8 mouse cellular contexts compared by ENCODE assay signal in the genomic region with DNA sequence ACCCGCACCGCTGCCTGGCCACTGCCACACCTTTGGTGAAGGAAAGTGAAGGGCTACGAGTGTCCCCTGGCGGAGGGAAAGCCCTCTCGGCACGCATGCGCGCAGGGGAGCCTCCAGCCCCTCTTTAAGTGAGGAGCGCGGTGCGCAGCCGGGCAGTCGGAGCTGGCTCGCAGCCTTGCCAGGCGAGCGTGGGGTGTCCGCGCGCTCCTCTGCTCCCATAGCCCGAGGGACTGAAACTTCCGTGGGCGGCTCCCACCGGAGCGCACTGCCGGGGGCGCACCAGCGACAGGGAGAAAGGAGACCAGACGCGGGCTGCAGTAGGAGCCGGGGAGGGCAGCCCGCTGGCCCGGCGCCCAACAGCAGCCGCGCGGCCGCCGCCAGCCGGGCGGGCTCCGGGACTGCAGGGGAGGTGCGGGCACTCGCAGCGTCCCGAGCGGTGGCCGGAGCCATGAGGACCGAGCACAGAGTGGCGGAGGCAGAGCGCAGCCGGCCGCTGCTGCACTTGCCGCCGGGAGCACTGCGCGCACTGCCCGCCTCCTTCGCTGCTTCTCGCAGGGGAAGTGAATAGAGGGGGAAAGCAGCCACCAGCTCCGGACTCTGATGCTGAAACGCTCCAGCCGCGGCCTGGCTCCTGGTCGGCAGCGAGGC. TPM values are rescaled to one million over a fixed set of nuclear protein-coding genes. Genes with fewer than 3 reads are reported as not detected.
DNase-seq lines count a peak whose midpoint lies in the region; ATAC-seq and TF ChIP-seq lines count a peak whose summit lies in the region.

A gene (plus strand): TSS at position 151 of the 648 bp plus-strand sequence.

- peak within 1 kb of the TSS; percentile 58 for H3K9ac ChIP-seq in forebrain, postnatal 0 days
- peak within 1 kb of the TSS; percentile 41 for H3K9ac ChIP-seq in liver, postnatal 0 days (replicated peaks)
- peak within 1 kb of the TSS; percentile 64 for H3K9ac ChIP-seq in neural tube, embryonic 15.5 days (replicated peaks)

- H3K27me3 ChIP-seq in forebrain, postnatal 0 days (ENCODE audit: insufficient read depth, low read length) = no peaks in the 10 kb centered on the region
- H3K27me3 ChIP-seq in liver, postnatal 0 days (ENCODE audit: insufficient read depth, low read length) = peaks cover 32% of the 10 kb centered on the region
- peaks cover 18% of the 10 kb centered on the region for H3K27me3 ChIP-seq in neural tube, embryonic 15.5 days (replicated peaks)

- TF ChIP-seq CTCF in forebrain, postnatal 0 days (IDR thresholded peaks at IDR 0.05; ENCODE audit: low read depth) = peak; percentile 78
- peak; percentile 51 for TF ChIP-seq CTCF in liver, postnatal 0 days (IDR thresholded peaks at IDR 0.05; ENCODE audit: low read depth)

- no peak for TF ChIP-seq EP300 in liver, postnatal 0 days (IDR thresholded peaks at IDR 0.05; ENCODE audit: low read depth)

- DNase-seq in spleen, adult 18-20 months = peak; percentile 16 to 17
- no peak for DNase-seq in spleen, adult 12 weeks (ENCODE audit: low spot score)
- DNase-seq in forebrain, postnatal 0 days = peak; percentile 88
- DNase-seq in heart, postnatal 14 days = peak; percentile 76 to 78
- peak; percentile 67 for DNase-seq in large intestine, adult 2 months (ENCODE audit: low read depth, low spot score)
- DNase-seq in liver, postnatal 0 days = peak; percentile 64
- peak; percentile 65 for DNase-seq in thymus, postnatal 14 days

- H3K4me2 ChIP-seq in forebrain, postnatal 0 days (ENCODE audit: low read depth) = peak within 1 kb of the TSS; percentile 82
- H3K4me2 ChIP-seq in liver, postnatal 0 days (ENCODE audit: low read depth, low read length) = peak within 1 kb of the TSS; percentile 95
- peak within 1 kb of the TSS; percentile 85 for H3K4me2 ChIP-seq in neural tube, embryonic 15.5 days

- peak within 1 kb of the TSS; percentile 67 for H3K4me3 ChIP-seq in forebrain, postnatal 0 days (ENCODE audit: low read depth, low read length)
- H3K4me3 ChIP-seq in liver, postnatal 0 days (ENCODE audit: low read depth, low read length) = peak within 1 kb of the TSS; percentile 53
- H3K4me3 ChIP-seq in neural tube, embryonic 15.5 days (replicated peaks) = peak within 1 kb of the TSS; percentile 69

- peak within 1 kb of the TSS; percentile 76 for H3K27ac ChIP-seq in forebrain, postnatal 0 days (ENCODE audit: low read depth, low read length)
- no peak within 1 kb of the TSS for H3K27ac ChIP-seq in liver, postnatal 0 days (ENCODE audit: low read depth)
- peak within 1 kb of the TSS; percentile 80 for H3K27ac ChIP-seq in neural tube, embryonic 15.5 days (replicated peaks)

- intact Hi-C loops in heart, postnatal 14 days (cut with DNase I) = loop anchor here (5.0 kb wide), 1 partner anchor 317 kb away; no protein-coding TSS in a partner anchor

- H3K4me1 ChIP-seq in forebrain, postnatal 0 days (ENCODE audit: insufficient read depth) = peaks cover 8% of the 10 kb centered on the region; the same call in 1 of the 2 replicates
- H3K4me1 ChIP-seq in liver, postnatal 0 days (ENCODE audit: insufficient read depth) = peaks cover 12% of the 10 kb centered on the region
- H3K4me1 ChIP-seq in neural tube, embryonic 15.5 days = peaks cover 35% of the 10 kb centered on the region

- WGBS in forebrain, postnatal 0 days = 2% methylated on average over 62 of the region's 65 CpGs
- under 1% methylated on average over 65 of the region's 65 CpGs for WGBS in large intestine, adult 2 months
- 1% methylated on average over 58 of the region's 65 CpGs for WGBS in liver, postnatal 0 days (ENCODE audit: insufficient replicate concordance)
- WGBS in neural tube, embryonic 15.5 days = under 1% methylated on average over 56 of the region's 65 CpGs

- peak; percentile 79 for ATAC-seq in forebrain, postnatal 0 days
- ATAC-seq in liver, postnatal 0 days = peak; percentile 67
- ATAC-seq in neural tube, embryonic 15.5 days (ENCODE audit: low FRiP score) = peak; percentile 89

- H3K36me3 ChIP-seq in forebrain, postnatal 0 days (ENCODE audit: insufficient read depth) = no peaks in the 10 kb centered on the region
- H3K36me3 ChIP-seq in liver, postnatal 0 days (replicated peaks; ENCODE audit: insufficient read depth, low read length) = no peaks in the 10 kb centered on the region
- 0 out of 2 replicates have a peak, but pooled peaks cover 5% of the 10 kb centered on the region for H3K36me3 ChIP-seq in neural tube, embryonic 15.5 days

- H3K9me3 ChIP-seq in forebrain, postnatal 0 days (ENCODE audit: low read length) = no peaks in the 10 kb centered on the region
- no peaks in the 10 kb centered on the region for H3K9me3 ChIP-seq in liver, postnatal 0 days (ENCODE audit: low read length)
- no peaks in the 10 kb centered on the region for H3K9me3 ChIP-seq in neural tube, embryonic 15.5 days (replicated peaks)

RNA-seq across cellular contexts. Expression of the gene that starts here (rescaled TPM):
- total RNA-seq in forebrain, postnatal 0 days (2014; rRNA removed) = 11.8 and 12.6 TPM in 2 replicates
- polyA plus RNA-seq in forebrain, postnatal 0 days (2015; fragmentation: Nextera tagmentation; extraction: Ambion mirVana) = 5.2 and 7.1 TPM in 2 replicates
- total RNA-seq in heart, postnatal 14 days (2021) = 1 to 10 TPM in 1 of 2 experiments, under 1 TPM in 1; 0.59 to 1.4 TPM
- polyA plus RNA-seq in large intestine, adult 2 months (2012; rRNA removed) = 6.4 and 8.4 TPM in 2 replicates
- polyA plus RNA-seq in liver, postnatal 0 days (2015; fragmentation: Nextera tagmentation; extraction: Ambion mirVana) = 0.26 and 0.50 TPM in 2 replicates
- polyA plus RNA-seq in neural tube, embryonic 15.5 days (2015; fragmentation: Nextera tagmentation; extraction: Ambion mirVana) = 6.0 and 12.5 TPM in 2 replicates

Comparison
In these comparisons a context has a peak if more than half of its experiments do, and no peak if none do; other contexts are left out.
1. Peak in DNase-seq, ATAC-seq, H3K4me3 ChIP-seq, H3K9ac ChIP-seq and H3K4me2 ChIP-seq in liver, postnatal 0 days; RNA of the gene not detected or under 1 TPM.